Mouse (Mus musculus) G1E (cell line): Measurements from ENCODE around the gene Marveld3. TPM values are rescaled to one million over a fixed set of nuclear protein-coding genes. Genes with fewer than 3 reads are reported as not detected.

Experiments
- ATAC-seq: 2 replicates; pipeline ENCODE4 v1.8.0; 2016; ENCODE audit warnings: mild to moderate bottlenecking; ENCODE audit not compliant: insufficient number of reproducible peaks, poor library complexity, low FRiP score, severe bottlenecking; ENCODE audit errors: extremely low read depth
- DNase-seq: peaks from one replicate; pipeline ENCODE4 v3.0.0; 2012; ENCODE audit warnings: low spot score
- H3K27me3 ChIP-seq: 2 replicates; pipeline ENCODE4 v1.6.1; 2012; ENCODE audit warnings: mild to moderate bottlenecking, low read length, inconsistent platforms; ENCODE audit not compliant: insufficient read depth
- H3K36me3 ChIP-seq: replicated peaks from 2 replicates; pipeline ENCODE3; 2012; ENCODE audit warnings: mild to moderate bottlenecking, inconsistent platforms
- H3K4me1 ChIP-seq: 2 replicates; pipeline ENCODE4 v1.6.1; 2012; ENCODE audit warnings: low read depth, low read length, inconsistent platforms, mixed read lengths; ENCODE audit not compliant: insufficient read depth
- H3K4me3 ChIP-seq: 2 replicates; pipeline ENCODE4 v1.5.1; 2012; ENCODE audit warnings: low read depth, mild to moderate bottlenecking, inconsistent platforms, low read length, moderate library complexity, mixed read lengths
- H3K9me3 ChIP-seq: replicated peaks from 2 replicates; pipeline ENCODE4 v1.6.1; 2012; ENCODE audit warnings: inconsistent platforms
- CTCF ChIP-seq: IDR thresholded peaks from 2 replicates; pipeline ENCODE4 v1.5.1; 2012; ENCODE audit warnings: low read depth, low read length, inconsistent platforms, mixed read lengths
- GATA1 ChIP-seq: IDR thresholded peaks from 2 replicates; pipeline ENCODE4 v1.6.1; 2012; ENCODE audit warnings: borderline replicate concordance, low read length, inconsistent platforms, mixed read lengths
- GATA2 ChIP-seq: IDR thresholded peaks from 2 replicates; pipeline ENCODE4 v1.6.1; 2012; ENCODE audit warnings: low read depth, low read length, inconsistent platforms, borderline replicate concordance
- POLR2AphosphoS5 ChIP-seq: IDR thresholded peaks from 2 replicates; pipeline ENCODE4 v1.6.1; 2012; ENCODE audit warnings: low read depth, low read length, inconsistent platforms; ENCODE audit not compliant: insufficient replicate concordance
- TAL1 ChIP-seq: conservative IDR thresholded peaks from 2 replicates; pipeline ENCODE4 v1.6.1; 2012; ENCODE audit warnings: low read depth, low read length, inconsistent platforms, mixed read lengths
- polyA plus RNA-seq: library from polyadenylated mRNA; stranded (reverse); fragments of >175 nt; gene quantifications from 2 replicates; pipeline ENCODE4 v1.2.3, GENCODE M21; 2012
- total RNA-seq, 2 experiments: library from RNA; stranded (forward) in 1 of 2; stranded (reverse) in 1 of 2; fragments of 200-1000 nt in 1 of 2; fragments of >200 nt in 1 of 2; fragmentation: Nextera tagmentation in 1 of 2; gene quantifications; 2 replicates each; pipeline ENCODE4 v1.2.3; 2014 to 2017

Gene Marveld3
- total and polyA plus RNA-seq, 3 experiments, result 0.16 TPM; not detected in 2

DNA sequence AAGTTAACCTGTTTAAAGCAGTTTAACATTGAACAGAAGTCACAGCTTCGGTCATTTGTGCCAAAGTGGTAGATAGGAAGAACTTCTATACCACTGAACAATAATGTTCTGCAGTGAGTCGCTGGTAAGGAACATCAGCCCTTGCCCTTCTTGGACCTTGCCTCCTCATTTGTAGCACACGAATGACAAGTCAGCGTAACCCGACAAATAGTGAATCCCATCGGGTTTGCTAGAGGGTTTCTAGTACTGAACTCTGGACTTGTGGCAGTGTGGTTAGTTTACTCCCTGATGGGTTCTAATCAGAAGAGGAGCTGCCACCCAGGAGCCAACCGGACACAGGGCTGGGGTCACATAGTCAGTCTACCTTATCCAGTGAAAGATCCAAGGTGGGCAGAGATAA lies 15.7 kb downstream of the Marveld3 start:
- Histone ChIP-seq H3K4me3 (no peak overlapping the region), H3K9me3 (no peaks in the 10 kb centered on the region), H3K36me3 (peaks cover 28% of the 10 kb centered on the region), H3K4me1 (peaks cover 3% of the 10 kb centered on the region; the same call in 1 of the 2 replicates), H3K27me3 (peaks cover 3% of the 10 kb centered on the region; the same call in 1 of the 2 replicates)
- TF ChIP-seq GATA2 (no peak), GATA1 (no peak), TAL1 (no peak), POLR2AphosphoS5 (no peak), CTCF (no peak)
- ATAC-seq, result no peak
- no peak for DNase-seq

- H3K36me3 ChIP-seq, result peaks cover 34% of the 10 kb centered on the region
- H3K27me3 ChIP-seq, result peaks cover 3% of the 10 kb centered on the region; the same call in 1 of the 2 replicates
- DNase-seq (no peak), ATAC-seq (no peak)
- no peak overlapping the region for H3K4me3 ChIP-seq
- no peaks in the 10 kb centered on the region for H3K9me3 ChIP-seq
- peaks cover 3% of the 10 kb centered on the region; the same call in 1 of the 2 replicates for H3K4me1 ChIP-seq
- TF ChIP-seq TAL1 (no peak), GATA1 (no peak), POLR2AphosphoS5 (no peak), GATA2 (no peak), CTCF (no peak)
Measured at GRCm38 (mm10) chr8:109945694-109946093, 16.3 kb downstream of the Marveld3 start.

DNA sequence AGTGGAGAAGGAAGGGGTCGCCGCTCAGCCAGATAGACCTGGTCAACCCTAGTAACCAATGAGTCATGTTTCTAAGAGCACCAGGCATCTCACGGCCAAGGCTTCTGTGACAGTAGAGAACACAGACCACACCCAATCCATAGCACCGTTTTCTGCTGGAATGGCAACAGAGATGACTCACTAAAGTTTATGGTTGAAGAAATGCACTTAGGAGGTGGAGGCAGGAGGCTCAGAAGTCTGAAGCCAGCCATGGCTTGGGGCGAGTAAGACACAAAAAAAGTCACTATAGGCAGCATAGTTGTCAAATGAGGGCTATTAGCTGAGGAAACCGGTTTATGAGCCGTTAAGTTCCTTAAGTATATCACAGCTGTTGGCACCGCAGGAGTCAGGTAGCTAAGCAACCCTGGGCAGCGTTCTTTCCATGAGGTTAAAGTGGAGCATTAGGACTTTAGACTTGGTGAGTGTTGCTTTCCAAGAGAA lies 16.8 kb downstream of the Marveld3 start:
- Histone ChIP-seq H3K4me3 (no peak overlapping the region), H3K4me1 (peaks cover 3% of the 10 kb centered on the region; the same call in 1 of the 2 replicates), H3K36me3 (peaks cover 39% of the 10 kb centered on the region), H3K27me3 (peaks cover 3% of the 10 kb centered on the region; the same call in 1 of the 2 replicates), H3K9me3 (no peaks in the 10 kb centered on the region)
- no peak; the same call in 1 of the 2 replicates for ATAC-seq
- DNase-seq, result no peak
- TF ChIP-seq GATA2 (no peak), POLR2AphosphoS5 (no peak), CTCF (no peak), TAL1 (no peak), GATA1 (no peak)

GRCm38 (mm10) chr8:109941606-109942360 lies 20.2 kb downstream of the Marveld3 start:
- TF ChIP-seq POLR2AphosphoS5 (no peak), CTCF (no peak), GATA1 (no peak), GATA2 (no peak), TAL1 (no peak)
- ATAC-seq (no peak), DNase-seq (no peak)
- H3K4me3 ChIP-seq, result no peak overlapping the region
- peaks cover 3% of the 10 kb centered on the region; the same call in 1 of the 2 replicates for H3K4me1 ChIP-seq
- H3K9me3 ChIP-seq, result no peaks in the 10 kb centered on the region
- peaks cover 63% of the 10 kb centered on the region for H3K36me3 ChIP-seq
- no peaks in the 10 kb centered on the region for H3K27me3 ChIP-seq

GRCm38 (mm10) chr8:109920406-109921390 lies 41.3 kb downstream of the Marveld3 start:
- DNase-seq, result no peak
- Histone ChIP-seq H3K36me3 (peaks cover 77% of the 10 kb centered on the region), H3K4me3 (no peak overlapping the region), H3K9me3 (no peaks in the 10 kb centered on the region), H3K27me3 (no peaks in the 10 kb centered on the region), H3K4me1 (no peaks in the 10 kb centered on the region)
- TF ChIP-seq POLR2AphosphoS5, result no peak
- no peak for TF ChIP-seq TAL1
- no peak for TF ChIP-seq GATA1
- no peak for TF ChIP-seq GATA2
- TF ChIP-seq CTCF, result no peak
- no peak for ATAC-seq
